Mouse (Mus musculus): ENCODE results near the gene Arfgap2. TPM values are rescaled to one million over a fixed set of nuclear protein-coding genes. Genes with fewer than 3 reads are reported as not detected.
A peak's percentile ranks its signal among the peaks of the same experiment; 100 is the strongest.

Gene Arfgap2
- total and polyA plus RNA-seq, 3 experiments, result 55.1 to 77.6 (median 57.0) TPM

GRCm38 (mm10) chr2:91263692-91264660, 798 bp upstream of the Arfgap2 start:
- H3K4me1 ChIP-seq (ENCODE audit: control insufficient read depth in 1 of 2, insufficient read depth in 2 of 2), result peaks cover 4 to 21% of the 10 kb centered on the region in 2 experiments; a peak in 3 of 4 replicates
- H3K27me3 ChIP-seq (replicated peaks), result peaks cover 2% of the 10 kb centered on the region
- no peak for DNase-seq (ENCODE audit: extremely low read depth)
- dilution Hi-C loops (cut with MboI; ENCODE audit: extremely low pct_ligation_motif_present, extremely low pct_unique_long_range_greater_than_20kb, low sequenced_read_pairs) (no loop called here), in situ Hi-C loops (cut with MboI; ENCODE audit: low pct_ligation_motif_present, low pct_unique_long_range_greater_than_20kb, low sequenced_read_pairs) (no loop called here)
- peak overlapping the region; percentile 53 for H3K4me2 ChIP-seq (ENCODE audit: insufficient read depth, low read depth, poor library complexity, severe bottlenecking)
- H3K79me2 ChIP-seq (replicated peaks; ENCODE audit: control insufficient read depth, extremely low read depth, insufficient read depth, poor library complexity, severe bottlenecking), result peaks cover 23% of the 10 kb centered on the region
- no peak overlapping the region for H3K27ac ChIP-seq (ENCODE audit: insufficient read depth, low read depth)
- peak overlapping the region in 2 of 3 experiments; percentile 69 to 79 for H3K4me3 ChIP-seq (replicated peaks in 1 of 3; ENCODE audit: low read depth in 2 of 3, low read length in 2 of 3, poor library complexity in 1 of 3)
- TF ChIP-seq POLR2A (IDR thresholded peaks at IDR 0.05; ENCODE audit: low read depth, low read length) (no peak), TBP (conservative IDR thresholded peaks at IDR 0.05; ENCODE audit: low read depth, low read length) (no peak)
- H3K9me3 ChIP-seq (replicated peaks; ENCODE audit: low read length), result no peaks in the 10 kb centered on the region
- peaks cover 21 to 28% of the 10 kb centered on the region in 2 experiments for H3K36me3 ChIP-seq (replicated peaks in 1 of 2; ENCODE audit: control insufficient read depth in 1 of 2, insufficient read depth in 1 of 2, low read length in 1 of 2)
- peak overlapping the region; percentile 72 for H3K9ac ChIP-seq (ENCODE audit: insufficient read depth, low read depth)

DNA sequence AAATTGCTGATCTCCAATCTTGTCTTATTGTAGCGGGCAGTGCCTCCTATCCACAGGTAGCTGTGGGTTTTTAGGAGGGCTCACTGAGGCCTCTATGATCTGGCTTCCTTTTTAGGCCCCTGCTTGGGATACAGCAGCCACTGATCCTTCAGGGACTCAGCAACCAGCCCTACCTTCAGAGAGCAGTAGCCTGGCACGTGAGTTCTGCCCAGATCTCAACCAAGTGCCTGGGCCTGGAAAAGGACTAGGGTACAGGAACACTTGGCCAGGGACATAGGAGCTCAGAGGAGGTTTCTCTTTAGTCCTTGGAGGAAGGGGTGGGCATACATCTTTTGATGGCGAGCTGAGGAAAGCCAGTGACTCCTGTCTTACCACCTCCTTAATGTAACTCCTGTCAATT, 3.3 kb downstream of the Arfgap2 start:
- no peaks in the 10 kb centered on the region for H3K27me3 ChIP-seq (replicated peaks)
- dilution Hi-C loops (cut with MboI; ENCODE audit: extremely low pct_ligation_motif_present, extremely low pct_unique_long_range_greater_than_20kb, low sequenced_read_pairs), result no loop called here
- no peak overlapping the region for H3K4me2 ChIP-seq (ENCODE audit: insufficient read depth, low read depth, poor library complexity, severe bottlenecking)
- no peak overlapping the region for H3K27ac ChIP-seq (ENCODE audit: insufficient read depth, low read depth)
- in situ Hi-C loops (cut with MboI; ENCODE audit: low pct_ligation_motif_present, low pct_unique_long_range_greater_than_20kb, low sequenced_read_pairs), result no loop called here
- DNase-seq (ENCODE audit: extremely low read depth), result no peak
- no peak overlapping the region for H3K9ac ChIP-seq (ENCODE audit: insufficient read depth, low read depth)
- H3K9me3 ChIP-seq (replicated peaks; ENCODE audit: low read length), result no peaks in the 10 kb centered on the region
- peaks cover 4 to 21% of the 10 kb centered on the region in 2 experiments; a peak in 3 of 4 replicates for H3K4me1 ChIP-seq (ENCODE audit: control insufficient read depth in 1 of 2, insufficient read depth in 2 of 2)
- peaks cover 50 to 66% of the 10 kb centered on the region in 2 experiments for H3K36me3 ChIP-seq (replicated peaks in 1 of 2; ENCODE audit: control insufficient read depth in 1 of 2, insufficient read depth in 1 of 2, low read length in 1 of 2)
- no peak overlapping the region for H3K4me3 ChIP-seq (replicated peaks in 1 of 3; ENCODE audit: low read depth in 2 of 3, low read length in 2 of 3, poor library complexity in 1 of 3)
- peaks cover 28% of the 10 kb centered on the region for H3K79me2 ChIP-seq (replicated peaks; ENCODE audit: control insufficient read depth, extremely low read depth, insufficient read depth, poor library complexity, severe bottlenecking)
- no peak for TF ChIP-seq BHLHE40 (IDR thresholded peaks at IDR 0.05; ENCODE audit: low read depth, low read length)

GRCm38 (mm10) chr2:91268706-91269105, 3.9 kb downstream of the Arfgap2 start:
- dilution Hi-C loops (cut with MboI; ENCODE audit: extremely low pct_ligation_motif_present, extremely low pct_unique_long_range_greater_than_20kb, low sequenced_read_pairs), result no loop called here
- peaks cover 4 to 21% of the 10 kb centered on the region in 2 experiments; a peak in 3 of 4 replicates for H3K4me1 ChIP-seq (ENCODE audit: control insufficient read depth in 1 of 2, insufficient read depth in 2 of 2)
- no peak overlapping the region for H3K4me3 ChIP-seq (replicated peaks in 1 of 3; ENCODE audit: low read depth in 2 of 3, low read length in 2 of 3, poor library complexity in 1 of 3)
- no peak overlapping the region for H3K9ac ChIP-seq (ENCODE audit: insufficient read depth, low read depth)
- DNase-seq (ENCODE audit: extremely low read depth), result no peak
- H3K27me3 ChIP-seq (replicated peaks), result no peaks in the 10 kb centered on the region
- TF ChIP-seq ZKSCAN1 (IDR thresholded peaks at IDR 0.05; ENCODE audit: borderline replicate concordance, low read depth, low read length) (no peak), MEF2A (IDR thresholded peaks at IDR 0.05; ENCODE audit: borderline replicate concordance, low read depth, low read length) (no peak), MAZ (IDR thresholded peaks at IDR 0.05; ENCODE audit: low read depth, low read length) (no peak), ZMIZ1 (IDR thresholded peaks at IDR 0.05; ENCODE audit: low read depth, low read length) (no peak), RCOR1 (conservative IDR thresholded peaks at IDR 0.05; ENCODE audit: low read depth, low read length) (no peak), GABPA (IDR thresholded peaks at IDR 0.05; ENCODE audit: insufficient replicate concordance, low read depth, low read length) (no peak), ZC3H11A (IDR thresholded peaks at IDR 0.05; ENCODE audit: low read depth, low read length) (no peak), IRF4 (IDR thresholded peaks at IDR 0.05; ENCODE audit: low read depth, low read length) (no peak), UBTF (IDR thresholded peaks at IDR 0.05; ENCODE audit: low read depth, low read length) (no peak), NRF1 (IDR thresholded peaks at IDR 0.05; ENCODE audit: low read depth, low read length) (no peak), RAD21 (IDR thresholded peaks at IDR 0.05; ENCODE audit: low read depth, low read length) (no peak), CTCF (conservative IDR thresholded peaks at IDR 0.05 in 1 of 2, IDR thresholded peaks at IDR 0.05 in 1 of 2; ENCODE audit: low read depth in 2 of 2, low read length in 2 of 2) (no peak), KAT2A (IDR thresholded peaks at IDR 0.05; ENCODE audit: insufficient replicate concordance, low read length) (no peak), USF2 (conservative IDR thresholded peaks at IDR 0.05; ENCODE audit: low read depth, low read length) (no peak), JUN (IDR thresholded peaks at IDR 0.05; ENCODE audit: insufficient read depth, low read depth, low read length) (no peak), HCFC1 (IDR thresholded peaks at IDR 0.05; ENCODE audit: low read depth, low read length) (no peak), BHLHE40 (IDR thresholded peaks at IDR 0.05; ENCODE audit: low read depth, low read length) (no peak)
- in situ Hi-C loops (cut with MboI; ENCODE audit: low pct_ligation_motif_present, low pct_unique_long_range_greater_than_20kb, low sequenced_read_pairs), result no loop called here
- no peaks in the 10 kb centered on the region for H3K9me3 ChIP-seq (replicated peaks; ENCODE audit: low read length)
- peaks cover 28% of the 10 kb centered on the region for H3K79me2 ChIP-seq (replicated peaks; ENCODE audit: control insufficient read depth, extremely low read depth, insufficient read depth, poor library complexity, severe bottlenecking)
- peaks cover 56 to 73% of the 10 kb centered on the region in 2 experiments for H3K36me3 ChIP-seq (replicated peaks in 1 of 2; ENCODE audit: control insufficient read depth in 1 of 2, insufficient read depth in 1 of 2, low read length in 1 of 2)
- H3K4me2 ChIP-seq (ENCODE audit: insufficient read depth, low read depth, poor library complexity, severe bottlenecking), result no peak overlapping the region
- H3K27ac ChIP-seq (ENCODE audit: insufficient read depth, low read depth), result no peak overlapping the region

Measured in CH12.LX (cell line).